Mouse (Mus musculus) cerebellum, adult 9-10 months (tissue): ENCODE measurements around the gene Clec16a.

Experiments used
- DNase-seq: peaks from one replicate; pipeline ENCODE4 v3.0.0; 2022

The Clec16a gene

DNA sequence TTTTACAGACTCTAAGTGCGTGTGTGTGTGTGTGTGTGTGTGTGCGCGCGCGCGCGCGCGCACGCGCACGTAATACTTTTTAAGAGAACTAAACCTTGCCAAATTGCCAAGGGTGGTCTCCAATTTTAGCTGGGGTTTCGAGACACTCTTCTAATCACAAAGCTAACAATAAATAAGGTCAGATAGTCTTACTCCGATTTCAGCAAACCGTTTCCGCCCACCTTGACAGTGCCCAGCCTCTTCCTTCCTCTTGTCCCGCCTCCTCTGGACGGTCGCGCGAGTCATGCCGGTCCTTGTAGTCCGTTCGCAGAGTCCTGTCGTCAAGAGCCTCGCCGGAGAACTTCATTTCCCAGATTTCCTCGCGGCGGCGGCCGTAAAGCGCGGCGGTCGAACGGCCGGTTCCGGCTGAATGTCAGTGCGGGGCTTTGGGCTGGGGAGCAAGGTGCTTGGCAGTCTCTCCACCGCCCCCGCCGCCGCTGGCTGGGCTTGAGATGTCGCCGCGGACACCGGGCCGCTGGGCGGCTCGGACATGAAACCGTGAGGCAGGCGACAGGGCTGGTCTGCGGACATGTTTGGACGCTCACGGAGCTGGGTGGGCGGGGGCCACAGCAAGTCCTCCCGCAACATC, at the start of gene Clec16a:
Gene Clec16a, plus strand, starts transcription at position 345 of the 628 bp plus-strand sequence.
- peak; percentile 97 for DNase-seq

DNA sequence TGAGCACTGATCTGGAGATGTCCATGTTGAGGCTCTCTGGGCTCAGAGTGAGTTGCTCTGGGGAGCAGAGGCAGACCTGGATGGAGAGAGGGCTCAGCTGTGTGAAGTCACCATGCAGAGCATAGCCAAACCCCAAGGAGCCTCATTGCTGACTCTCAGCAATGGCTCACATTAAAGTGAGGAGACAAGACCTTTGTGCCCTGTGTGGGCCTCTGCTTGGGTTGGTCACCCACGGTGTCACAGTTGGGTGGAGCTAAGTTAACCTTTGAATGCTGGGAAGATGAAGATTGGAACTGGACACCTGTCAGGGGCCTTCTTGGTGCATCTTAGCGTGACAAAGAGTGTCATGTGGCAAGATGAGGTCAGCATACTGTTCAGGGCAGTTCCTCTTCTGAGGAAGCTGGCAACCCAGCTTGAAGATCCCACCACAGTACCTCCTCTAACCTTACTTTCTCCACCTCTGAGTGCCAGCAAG, 49.3 kb upstream of the Clec16a start:
- DNase-seq, result no peak

DNA sequence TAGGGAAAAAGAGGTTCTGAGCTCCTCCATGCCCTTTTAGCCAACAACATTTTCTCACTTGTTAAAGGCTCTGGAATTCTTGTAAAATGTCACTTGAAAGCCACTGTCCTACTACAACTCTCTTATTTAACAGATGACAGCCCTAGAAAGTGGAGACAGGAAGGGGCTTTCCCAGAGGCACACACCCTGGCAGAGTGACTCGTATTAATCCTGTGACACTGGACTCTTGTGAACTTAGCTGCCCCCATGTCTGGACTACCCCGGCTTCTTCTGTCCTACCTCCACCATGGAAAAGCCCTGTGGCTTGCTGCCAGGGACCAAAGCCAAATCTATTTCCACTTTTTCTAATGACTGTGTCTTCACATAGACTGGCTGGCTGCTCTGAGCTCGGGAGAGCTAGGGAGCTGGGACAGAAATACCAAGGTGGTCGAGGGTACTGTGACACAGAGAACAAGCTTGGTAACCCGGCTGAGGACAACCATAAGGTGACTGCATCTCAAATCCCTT, 47.0 kb upstream of the Clec16a start:
- DNase-seq, result no peak

DNA sequence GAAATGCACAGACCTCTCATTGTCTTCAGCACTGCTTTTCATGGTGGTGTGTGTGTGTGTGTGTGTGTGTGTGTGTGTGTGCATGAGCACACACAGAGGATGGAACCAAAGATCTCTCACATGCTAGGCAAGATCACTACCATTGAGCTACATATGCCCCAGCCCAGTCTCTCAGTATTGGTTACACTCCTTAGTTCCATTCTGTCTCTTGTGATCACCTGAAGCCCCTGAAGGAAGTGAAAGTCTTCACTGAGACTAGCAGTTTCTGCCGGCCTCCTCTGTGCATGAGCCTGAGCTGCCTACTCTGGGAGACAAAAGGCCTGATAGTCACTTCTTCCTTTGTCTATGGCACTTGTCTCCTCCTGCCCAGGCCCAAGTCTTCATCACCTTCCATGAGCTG, 46.0 kb upstream of the Clec16a start:
- no peak for DNase-seq

DNA sequence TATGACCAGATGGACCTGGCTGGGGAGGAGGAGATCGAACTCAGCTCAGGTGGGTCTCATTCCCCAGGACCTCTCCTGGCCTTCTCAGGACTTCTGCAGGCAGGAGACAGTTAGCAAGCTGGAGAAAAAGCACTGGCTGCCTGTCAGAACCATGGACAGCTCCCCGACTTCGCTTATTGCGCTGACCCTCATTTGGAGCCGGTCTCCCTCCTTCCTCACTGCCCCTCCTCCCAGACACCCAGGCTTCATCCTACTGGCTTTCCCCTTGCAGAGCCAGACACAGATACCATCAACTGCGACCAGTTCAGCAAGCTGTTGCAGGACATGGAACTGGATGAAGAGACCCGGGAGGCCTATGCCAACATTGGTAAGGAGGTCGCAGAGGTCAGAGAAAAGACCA, 43.3 kb upstream of the Clec16a start:
- no peak for DNase-seq

DNA sequence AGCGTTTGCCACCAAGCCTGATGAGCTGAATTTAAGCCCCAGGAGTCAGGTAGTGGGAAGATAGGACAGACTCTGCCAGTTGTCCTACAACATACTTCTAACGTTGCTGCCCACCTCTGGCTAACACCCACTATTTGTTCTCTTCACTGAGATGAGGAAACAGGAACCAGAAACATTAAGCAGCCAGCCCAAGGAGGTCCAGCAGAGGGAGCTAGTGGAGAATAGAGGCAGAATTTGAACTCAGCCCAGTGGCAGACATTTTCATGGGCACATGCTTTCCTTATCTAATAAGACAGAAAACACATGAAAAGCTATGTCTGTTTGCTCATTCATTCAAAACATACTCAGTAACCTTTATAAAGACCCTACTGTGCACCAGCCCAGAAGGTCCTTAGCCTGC, 42.1 kb upstream of the Clec16a start:
- DNase-seq, result no peak

DNA sequence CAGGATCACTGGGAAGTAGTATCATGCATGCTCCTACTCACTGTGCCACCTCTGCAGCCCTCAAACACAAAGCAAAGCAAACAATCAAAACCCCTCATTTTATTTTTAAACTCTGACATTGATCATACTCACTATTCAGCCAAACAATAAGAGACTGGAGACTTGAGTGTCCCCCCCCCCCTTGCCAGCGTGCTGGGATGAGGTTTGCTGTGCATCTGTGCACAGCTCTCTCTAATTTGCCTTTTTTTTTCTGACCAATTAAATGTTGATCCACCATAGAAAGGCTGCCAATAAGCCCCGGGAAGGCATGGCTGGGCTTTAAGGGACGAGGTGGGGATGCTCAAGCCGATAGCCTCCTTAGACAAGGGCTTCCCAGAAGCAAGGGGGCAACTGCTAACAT, 37.7 kb upstream of the Clec16a start:
- DNase-seq, result no peak

DNA sequence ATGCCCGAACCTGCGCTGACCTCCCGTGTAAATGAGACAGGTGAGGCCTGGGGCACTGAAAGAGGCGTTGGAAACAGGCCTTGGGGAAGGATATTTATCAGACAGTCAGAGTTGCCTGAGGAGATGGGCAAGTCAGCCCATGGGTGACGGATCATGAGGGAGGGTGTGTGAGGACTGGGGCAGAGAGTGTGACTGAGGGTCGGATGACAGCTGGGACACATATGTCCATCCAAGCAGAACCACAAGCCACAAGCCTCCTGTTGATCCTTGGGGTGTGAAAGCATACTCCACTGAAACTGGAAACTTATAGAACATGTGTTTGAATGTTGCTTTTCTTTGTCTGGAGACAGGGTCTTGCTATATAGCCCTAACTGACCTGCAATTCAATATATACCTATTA, 36.4 kb upstream of the Clec16a start:
- DNase-seq, result no peak

DNA sequence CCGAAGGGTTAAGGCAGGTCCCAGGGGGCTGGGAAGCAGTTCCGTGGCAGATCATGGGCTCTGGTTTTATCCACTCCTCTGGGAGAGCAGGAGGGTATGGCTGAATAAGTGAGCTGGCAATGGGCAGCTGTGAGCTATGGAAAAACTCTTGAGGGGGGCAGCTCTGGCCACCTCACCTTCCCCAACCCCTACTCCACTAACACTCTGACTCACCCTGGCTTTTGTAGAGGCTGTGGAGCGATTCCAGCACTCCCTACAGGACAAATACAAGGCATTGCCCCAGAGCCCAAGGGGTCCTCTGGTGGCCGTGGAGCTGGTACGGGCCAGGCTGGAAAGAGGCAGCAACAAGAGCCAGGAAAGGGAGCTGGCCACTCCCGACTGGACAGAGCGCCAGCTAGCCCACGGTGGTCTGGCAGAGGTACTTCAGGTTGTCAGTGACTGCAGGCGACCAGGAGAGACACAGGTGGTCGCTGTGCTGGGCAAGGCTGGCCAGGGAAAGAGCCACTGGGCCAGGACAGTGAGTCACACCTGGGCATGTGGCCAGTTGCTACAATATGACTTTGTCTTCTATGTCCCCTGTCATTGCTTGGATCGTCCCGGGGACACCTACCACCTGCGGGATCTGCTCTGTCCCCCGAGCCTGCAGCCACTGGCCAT, 34.5 kb upstream of the Clec16a start:
- DNase-seq, result peak; percentile 89

DNA sequence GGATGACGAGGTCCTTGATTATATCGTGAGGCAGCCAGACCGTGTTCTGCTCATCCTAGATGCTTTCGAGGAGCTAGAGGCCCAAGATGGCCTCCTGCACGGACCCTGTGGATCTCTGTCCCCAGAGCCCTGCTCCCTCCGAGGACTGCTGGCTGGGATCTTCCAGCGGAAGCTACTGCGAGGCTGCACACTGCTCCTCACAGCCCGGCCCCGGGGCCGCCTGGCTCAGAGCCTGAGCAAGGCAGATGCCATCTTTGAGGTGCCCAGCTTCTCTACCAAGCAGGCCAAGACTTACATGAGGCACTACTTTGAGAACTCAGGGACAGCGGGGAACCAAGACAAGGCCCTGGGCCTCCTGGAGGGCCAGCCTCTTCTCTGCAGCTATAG, 34.0 kb upstream of the Clec16a start:
- peak; percentile 64 for DNase-seq

DNA sequence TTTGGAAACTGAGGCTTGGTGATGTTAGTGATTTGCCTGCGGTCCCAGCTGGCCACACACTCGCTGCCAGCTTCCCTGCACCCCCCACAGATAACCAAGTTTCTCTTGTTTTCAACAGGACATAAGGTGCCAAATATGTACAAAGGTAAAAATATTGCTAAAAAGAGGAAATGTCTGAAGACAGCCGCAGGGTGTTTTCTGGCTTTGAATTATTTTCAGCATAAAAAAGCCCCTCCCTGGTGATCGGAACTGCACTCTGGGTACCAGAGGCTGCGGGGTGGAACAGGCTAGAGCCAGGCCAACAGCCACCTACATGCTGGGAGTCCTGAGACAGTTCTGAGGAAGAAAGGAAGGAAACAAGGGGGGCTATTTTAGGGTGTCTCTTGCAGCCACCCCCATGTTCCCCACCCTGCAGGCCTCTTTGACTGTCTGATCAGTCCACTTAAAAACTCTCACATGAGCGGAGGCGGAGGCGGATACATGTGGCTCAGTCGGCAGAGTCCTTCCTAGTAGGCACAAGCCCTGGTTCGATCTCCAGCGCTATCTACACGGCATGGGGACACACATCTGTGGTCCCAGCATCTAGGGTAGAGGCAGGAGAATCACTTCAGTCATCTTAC, 29.1 kb upstream of the Clec16a start:
- DNase-seq, result no peak

DNA sequence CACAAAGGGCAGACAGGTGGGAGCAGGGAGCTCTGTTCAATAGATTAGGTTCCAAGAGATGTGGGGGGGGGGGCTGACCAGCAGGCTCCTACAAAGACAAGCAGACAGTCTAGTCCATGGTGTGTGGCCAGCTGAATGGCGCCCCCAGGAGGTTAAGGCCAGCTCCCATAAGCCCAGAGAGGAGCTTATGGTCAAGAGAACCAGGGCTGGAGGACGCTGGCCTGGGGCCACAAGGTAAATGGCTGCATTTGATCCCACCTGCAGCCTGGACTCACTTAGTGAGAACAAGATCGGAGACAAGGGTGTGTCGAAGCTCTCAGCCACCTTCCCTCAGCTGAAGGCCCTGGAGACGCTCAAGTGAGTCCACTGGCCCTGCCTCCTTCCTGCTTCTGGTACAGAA, 27.1 kb upstream of the Clec16a start:
- DNase-seq, result peak; percentile 8

DNA sequence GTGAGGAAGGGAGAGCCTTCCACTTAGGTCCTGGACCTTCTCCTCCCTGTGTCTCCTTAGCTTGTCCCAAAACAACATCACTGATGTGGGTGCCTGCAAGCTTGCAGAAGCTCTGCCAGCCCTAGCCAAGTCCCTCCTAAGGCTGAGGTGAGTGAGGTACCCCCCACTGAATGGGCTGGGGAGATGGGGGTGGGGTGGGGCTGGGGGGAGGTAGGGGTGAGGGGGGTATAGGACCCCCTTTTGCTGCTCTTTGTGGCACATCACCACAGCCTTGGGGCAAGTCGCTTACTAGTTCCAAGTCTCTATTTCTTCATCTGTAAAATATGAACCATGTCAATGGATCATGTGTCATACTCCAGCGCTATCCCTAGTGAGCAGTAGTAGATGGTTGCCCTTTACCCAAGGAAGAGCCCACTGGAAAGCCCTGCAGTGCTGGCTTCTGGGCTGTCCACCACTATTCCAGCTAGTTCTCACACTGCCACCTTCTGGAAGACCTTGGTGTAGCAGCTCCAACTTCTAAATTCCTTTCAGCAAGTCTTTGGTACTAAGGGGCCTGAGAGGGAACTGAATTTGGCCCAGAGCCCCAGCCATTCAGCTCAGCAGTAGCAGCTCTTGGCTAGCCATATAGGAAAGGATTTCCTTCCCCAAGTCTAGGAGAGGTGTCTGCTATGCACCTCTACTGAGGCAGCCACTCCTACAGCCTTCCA, 24.1 kb upstream of the Clec16a start:
- peak; percentile 82 for DNase-seq

DNA sequence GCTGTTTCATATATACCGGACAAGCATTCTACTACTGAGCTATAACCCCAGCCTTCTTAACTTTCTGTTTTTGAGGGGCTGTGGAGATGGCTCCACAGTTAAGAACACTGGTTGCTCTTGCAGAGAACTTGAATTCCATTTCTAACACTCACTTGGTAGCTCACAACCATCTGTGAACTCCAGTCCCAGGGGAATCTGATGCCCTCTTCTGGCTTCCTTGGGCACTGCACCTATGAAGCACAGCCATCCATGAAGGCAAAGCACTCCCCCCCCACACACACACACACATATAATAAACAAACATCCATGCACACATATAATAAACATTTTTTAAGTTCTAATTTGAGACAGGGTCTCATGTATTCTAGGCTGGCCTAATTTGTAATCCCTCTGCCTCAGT, 22.3 kb upstream of the Clec16a start:
- peak; percentile 66 for DNase-seq

DNA sequence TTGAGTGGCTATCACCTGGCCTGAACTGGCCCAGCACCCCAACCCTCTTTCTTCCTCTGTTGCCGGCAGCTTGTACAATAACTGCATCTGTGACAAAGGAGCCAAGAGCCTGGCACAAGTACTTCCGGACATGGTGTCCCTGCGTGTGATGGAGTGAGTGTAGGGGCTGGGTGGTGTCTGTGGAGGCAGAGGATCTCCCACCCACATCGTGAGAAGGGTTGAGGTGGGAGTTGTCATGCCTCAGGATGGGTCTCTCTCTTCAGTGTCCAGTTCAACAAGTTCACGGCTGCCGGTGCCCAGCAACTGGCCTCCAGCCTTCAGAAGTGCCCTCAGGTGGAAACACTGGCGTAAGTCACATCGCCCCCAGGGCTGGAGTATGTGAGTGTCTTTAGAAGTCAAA, 21.5 kb upstream of the Clec16a start:
- no peak for DNase-seq

DNA sequence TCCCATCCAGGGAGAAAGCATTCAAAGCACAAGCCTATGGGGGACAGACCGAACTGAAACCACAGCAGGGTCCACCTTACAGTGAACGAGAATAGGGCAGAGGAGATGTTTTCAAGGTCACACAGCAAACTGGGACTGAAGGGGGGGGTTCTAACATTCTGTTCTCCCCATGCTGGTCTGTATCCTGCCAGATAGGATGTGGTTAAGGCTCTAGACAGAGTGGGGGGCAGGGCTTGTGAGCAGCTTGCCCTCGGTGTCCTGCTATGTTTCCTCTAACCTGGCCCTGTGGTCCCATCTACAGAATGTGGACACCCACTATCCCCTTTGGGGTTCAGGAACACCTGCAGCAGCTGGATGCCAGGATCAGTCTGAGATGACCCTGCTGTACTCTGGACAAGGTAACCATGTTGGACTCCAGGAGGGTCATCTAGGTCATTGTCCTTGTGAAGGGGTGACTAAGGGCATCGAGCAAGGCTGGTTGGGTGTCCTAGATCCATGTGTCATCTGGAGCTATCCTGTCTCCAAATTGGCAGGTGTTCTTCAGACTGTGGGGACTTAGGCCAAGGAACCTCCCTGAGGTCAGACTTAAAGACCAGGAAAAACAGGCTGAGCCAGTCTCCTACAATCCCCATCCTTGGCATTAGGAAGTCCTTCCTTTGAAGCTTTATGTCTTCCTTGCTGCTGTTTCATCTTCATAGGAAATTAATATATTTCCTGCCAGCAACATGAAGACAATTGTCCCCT, 20.1 kb upstream of the Clec16a start:
- DNase-seq, result peak; percentile 12

DNA sequence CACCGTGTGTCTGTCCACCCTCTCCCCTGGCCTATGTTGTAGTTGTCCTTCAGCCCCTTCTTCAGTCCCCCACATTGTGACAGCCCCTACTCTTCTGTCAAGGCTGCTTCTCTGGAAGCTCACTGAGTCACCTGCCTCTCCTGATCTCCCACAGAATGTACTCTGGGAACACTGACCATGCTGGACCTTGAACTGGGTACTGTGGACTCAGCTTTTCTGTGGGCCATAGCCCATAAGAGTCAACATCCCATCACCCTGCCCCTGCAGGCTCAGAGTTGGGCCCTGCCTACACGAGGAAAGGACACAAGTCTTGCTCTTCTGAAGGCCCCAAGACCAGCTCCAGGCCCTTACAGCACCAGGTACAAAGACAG, 19.5 kb upstream of the Clec16a start:
- no peak for DNase-seq

DNA sequence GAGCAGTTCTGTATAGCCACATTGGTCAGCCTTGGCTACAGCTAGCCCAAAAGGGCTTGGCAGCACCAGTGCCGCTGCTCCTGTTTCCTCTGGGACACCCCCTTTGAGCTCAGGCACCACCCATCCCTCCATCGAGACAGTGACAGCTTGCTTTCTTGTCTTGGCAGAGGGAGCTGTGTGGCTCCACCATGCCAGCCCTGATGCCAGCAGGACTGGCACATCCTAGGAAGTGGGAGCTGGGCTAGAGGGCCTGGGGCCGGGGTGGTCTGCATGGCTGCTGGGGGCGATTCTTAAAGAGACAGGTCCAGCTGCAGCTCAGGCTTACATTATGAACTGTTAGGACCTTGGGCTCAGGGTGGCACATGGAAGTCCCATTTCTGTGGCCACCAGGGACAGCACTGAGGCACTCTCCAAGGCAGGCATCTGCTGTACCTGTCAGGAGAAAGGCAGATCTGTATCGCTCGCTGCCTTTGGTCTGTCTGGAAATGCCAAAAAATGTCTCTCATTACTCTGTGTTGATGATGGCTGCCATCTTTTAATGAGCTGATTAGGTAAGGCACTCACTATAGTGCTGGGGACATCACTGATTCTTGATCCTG, 18.0 kb upstream of the Clec16a start:
- peak; percentile 50 for DNase-seq

DNA sequence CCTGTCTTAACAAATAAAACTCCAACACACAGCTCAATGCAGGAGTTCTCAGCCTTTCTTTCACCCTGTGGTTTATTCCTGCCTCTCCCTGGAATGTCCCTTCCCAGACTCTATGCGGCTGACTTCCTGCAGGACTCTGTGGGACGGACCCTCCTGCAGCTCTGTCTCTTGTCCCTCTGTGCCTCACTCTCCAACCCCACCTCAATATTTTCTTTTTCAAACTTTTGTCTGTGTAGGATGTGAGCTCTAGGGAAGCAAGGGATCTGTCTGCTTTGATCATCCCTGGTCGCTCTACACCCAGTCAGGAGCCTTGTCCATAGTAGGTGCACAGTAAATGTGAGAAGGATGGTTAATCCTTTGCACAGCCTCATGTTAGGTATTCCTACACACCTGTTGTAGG, 16.8 kb upstream of the Clec16a start:
- no peak for DNase-seq

DNA sequence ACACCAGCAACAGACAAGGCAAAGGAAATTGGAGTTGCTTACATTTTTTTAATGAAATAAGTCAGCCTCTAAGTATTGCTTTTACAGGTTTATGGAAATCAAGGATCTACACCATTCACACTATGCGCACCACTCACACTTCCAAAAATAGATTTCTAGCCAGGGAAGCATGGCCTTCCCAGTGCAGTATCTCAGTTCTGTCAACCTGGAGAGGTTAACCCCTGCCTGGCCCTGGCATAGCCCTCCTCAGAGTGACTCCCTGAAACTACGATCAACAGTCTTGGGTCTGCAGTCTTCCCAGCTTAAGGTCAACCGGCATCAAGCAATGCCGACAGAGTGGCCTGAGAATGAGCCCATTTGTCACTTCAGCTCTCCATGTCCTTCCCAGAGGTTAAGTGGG, 15.0 kb upstream of the Clec16a start:
- no peak for DNase-seq

DNA sequence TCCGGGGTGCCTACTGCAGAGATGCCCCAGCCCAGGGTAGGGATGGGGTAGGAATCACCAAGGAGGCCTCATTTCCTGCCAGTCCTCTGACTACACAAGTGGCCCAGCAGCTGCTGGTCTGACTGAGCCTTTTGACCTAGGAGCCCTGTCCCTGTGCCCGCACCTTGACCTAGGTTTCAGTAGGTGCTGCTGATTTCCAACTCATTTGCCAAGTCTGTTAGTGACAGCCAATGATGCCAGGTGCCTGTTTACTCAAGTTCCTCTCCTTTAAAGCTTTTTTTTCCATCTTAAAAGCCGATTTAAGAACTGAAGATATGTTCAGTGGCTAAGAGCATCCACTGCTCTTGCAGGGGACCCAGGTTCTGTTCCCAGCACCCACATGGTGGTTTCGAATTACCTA, 11.4 kb upstream of the Clec16a start:
- no peak for DNase-seq

DNA sequence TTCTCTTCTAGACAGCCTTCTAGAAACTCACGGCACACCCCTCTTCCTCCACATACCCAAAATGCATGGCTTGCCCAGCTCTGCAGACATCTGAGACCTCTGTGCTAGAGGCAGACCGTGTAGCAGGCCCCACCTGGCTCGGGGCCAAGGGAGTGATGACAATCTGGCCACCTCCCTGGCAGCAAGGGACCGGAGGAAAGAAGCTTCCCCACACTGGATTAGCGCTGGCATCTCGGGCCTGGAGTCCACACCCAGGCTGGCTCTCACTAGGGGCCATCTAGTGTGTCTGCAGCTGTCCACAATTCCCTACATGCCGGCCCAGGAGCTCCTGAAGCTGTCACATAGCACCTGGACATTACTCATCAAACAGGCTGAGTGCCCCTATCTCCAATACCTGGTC, 10.6 kb upstream of the Clec16a start:
- peak; percentile 67 for DNase-seq

DNA sequence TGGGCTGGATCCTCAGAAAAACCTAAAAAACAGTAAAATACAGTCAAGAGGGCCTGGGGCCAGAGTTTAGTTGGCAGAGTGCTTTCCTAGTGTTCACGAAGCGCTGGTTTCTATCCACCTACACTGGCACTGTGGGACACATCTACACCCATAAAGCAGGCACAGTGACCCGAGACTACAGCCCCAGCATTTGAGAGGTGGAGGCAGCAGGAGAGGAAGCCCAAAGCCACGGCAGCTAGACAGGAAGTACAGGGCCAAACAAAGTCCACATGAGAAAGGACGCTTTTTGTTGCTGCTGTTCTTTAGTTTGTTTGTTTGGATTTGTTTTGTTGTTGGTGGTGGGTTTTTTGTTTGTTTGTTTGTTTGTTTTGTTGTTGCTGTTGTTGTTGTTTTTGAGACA, 8.8 kb upstream of the Clec16a start:
- no peak for DNase-seq
